Mouse (Mus musculus) heart, adult 2 months (tissue): ENCODE measurements at regions not wholly inside any gene's neighbourhood (a gene's known extent, or its start where the extent isn't known, plus 50 kb on each side); places are given as distances from the start of the nearest gene placed in this dataset.

Experiments
- CTCF ChIP-seq: fragments of 200-600 bp; IDR thresholded peaks from 2 replicates; pipeline ENCODE4 v1.8.1; 2022; ENCODE audit warnings: antibody characterized with exemption, mild to moderate bottlenecking, moderate library complexity
- EP300 ChIP-seq: fragments of 200-500 bp; IDR thresholded peaks from 2 replicates; pipeline ENCODE4 v1.6.1; 2011; ENCODE audit warnings: low read depth, low read length, control low read depth; ENCODE audit not compliant: insufficient read depth
- POLR2A ChIP-seq: fragments of 200-500 bp; IDR thresholded peaks from 2 replicates; pipeline ENCODE4 v1.6.1; 2011; ENCODE audit warnings: mild to moderate bottlenecking, low read depth, low read length, control low read depth; ENCODE audit not compliant: insufficient read depth

DNA sequence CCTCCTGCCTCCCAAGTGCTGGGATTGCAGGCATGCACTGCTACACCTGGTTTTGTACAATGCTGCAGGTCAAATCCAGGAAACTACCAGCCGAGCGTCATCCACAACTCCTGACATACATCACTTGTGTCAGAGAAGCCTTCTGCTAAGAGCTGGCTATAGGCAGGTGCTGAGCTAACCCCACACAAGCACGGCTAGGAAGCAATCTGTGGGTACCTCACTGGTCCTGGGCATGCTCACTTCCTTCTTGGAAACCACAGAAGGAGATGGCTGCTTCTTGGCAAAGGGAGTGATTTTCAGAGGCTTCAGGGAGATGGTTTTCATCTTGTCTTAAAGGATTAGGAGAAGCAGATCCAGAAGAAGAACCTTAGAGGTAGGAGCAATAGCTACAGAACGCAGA, 111.3 kb downstream of the Zfp706 start:
- TF ChIP-seq POLR2A = no peak
- no peak for TF ChIP-seq EP300
- TF ChIP-seq CTCF = no peak
